Mouse (Mus musculus): ENCODE results near the gene Limch1. TPM values are rescaled to one million over a fixed set of nuclear protein-coding genes. Genes with fewer than 3 reads are reported as not detected.

Gene Limch1
- polyA plus RNA-seq, 2 experiments: 0.54 to 1.2 TPM

- H3K27me3 ChIP-seq (ENCODE audit: control insufficient read depth, insufficient read depth, low read length): peaks cover 5% of the 10 kb centered on the region; the same call in 1 of the 2 replicates
- ATAC-seq (ENCODE audit: insufficient read depth): no peak
- H3K36me3 ChIP-seq (replicated peaks; ENCODE audit: control insufficient read depth, insufficient read depth, low read depth): no peaks in the 10 kb centered on the region
- no peaks in the 10 kb centered on the region for H3K4me1 ChIP-seq (replicated peaks; ENCODE audit: control insufficient read depth in 2 of 2, insufficient read depth in 2 of 2, low read length in 1 of 2)
- no peak overlapping the region for H3K4me2 ChIP-seq (ENCODE audit: low read depth)
- no peak for DNase-seq (ENCODE audit: low read depth in 3 of 3, low spot score in 3 of 3)
- H3K27ac ChIP-seq: no peak overlapping the region
- H3K9ac ChIP-seq (replicated peaks): no peak overlapping the region
- H3K9me3 ChIP-seq (ENCODE audit: control insufficient read depth, low read length): no peaks in the 10 kb centered on the region
- TF ChIP-seq CTCF (IDR thresholded peaks at IDR 0.05; ENCODE audit: low read depth): no peak
- TF ChIP-seq EP300 (IDR thresholded peaks at IDR 0.05; ENCODE audit: low read depth): no peak
- H3K4me3 ChIP-seq (ENCODE audit: insufficient read depth in 1 of 2, low read depth in 2 of 2, low read length in 2 of 2): no peak overlapping the region
- WGBS (ENCODE audit: insufficient replicate concordance): 64% methylated on average over 7 of the region's 7 CpGs
Measured at GRCm38 (mm10) chr5:66992401-66992800, 246.8 kb downstream of the Limch1 start.

- no peaks in the 10 kb centered on the region for H3K36me3 ChIP-seq (replicated peaks; ENCODE audit: control insufficient read depth, insufficient read depth, low read depth)
- TF ChIP-seq CTCF (IDR thresholded peaks at IDR 0.05; ENCODE audit: low read depth): no peak
- no peak for TF ChIP-seq EP300 (IDR thresholded peaks at IDR 0.05; ENCODE audit: low read depth)
- DNase-seq (ENCODE audit: low read depth in 3 of 3, low spot score in 3 of 3) (no peak), ATAC-seq (ENCODE audit: insufficient read depth) (no peak)
- H3K9ac ChIP-seq (replicated peaks): no peak overlapping the region
- WGBS (ENCODE audit: insufficient replicate concordance): 55% methylated on average over 11 of the region's 11 CpGs
- no peak overlapping the region for H3K4me3 ChIP-seq (ENCODE audit: insufficient read depth in 1 of 2, low read depth in 2 of 2, low read length in 2 of 2)
- H3K4me2 ChIP-seq (ENCODE audit: low read depth): no peak overlapping the region
- H3K27ac ChIP-seq: no peak overlapping the region
- no peaks in the 10 kb centered on the region for H3K4me1 ChIP-seq (replicated peaks; ENCODE audit: control insufficient read depth in 2 of 2, insufficient read depth in 2 of 2, low read length in 1 of 2)
- H3K9me3 ChIP-seq (ENCODE audit: control insufficient read depth, low read length): no peaks in the 10 kb centered on the region
- peaks cover 5% of the 10 kb centered on the region; the same call in 1 of the 2 replicates for H3K27me3 ChIP-seq (ENCODE audit: control insufficient read depth, insufficient read depth, low read length)
Measured at GRCm38 (mm10) chr5:66993076-66993475, 247.4 kb downstream of the Limch1 start.

- Histone ChIP-seq H3K9ac (replicated peaks) (no peak overlapping the region), H3K9me3 (ENCODE audit: control insufficient read depth, low read length) (no peaks in the 10 kb centered on the region), H3K4me1 (replicated peaks; ENCODE audit: control insufficient read depth in 2 of 2, insufficient read depth in 2 of 2, low read length in 1 of 2) (no peaks in the 10 kb centered on the region), H3K4me2 (ENCODE audit: low read depth) (no peak overlapping the region), H3K27me3 (ENCODE audit: control insufficient read depth, insufficient read depth, low read length) (peaks cover 5% of the 10 kb centered on the region; the same call in 1 of the 2 replicates), H3K36me3 (replicated peaks; ENCODE audit: control insufficient read depth, insufficient read depth, low read depth) (no peaks in the 10 kb centered on the region), H3K4me3 (ENCODE audit: insufficient read depth in 1 of 2, low read depth in 2 of 2, low read length in 2 of 2) (no peak overlapping the region), H3K27ac (no peak overlapping the region)
- WGBS (ENCODE audit: insufficient replicate concordance): 20% methylated on average over 3 of the region's 3 CpGs
- TF ChIP-seq CTCF (IDR thresholded peaks at IDR 0.05; ENCODE audit: low read depth): no peak
- no peak for TF ChIP-seq EP300 (IDR thresholded peaks at IDR 0.05; ENCODE audit: low read depth)
- ATAC-seq (ENCODE audit: insufficient read depth) (no peak), DNase-seq (ENCODE audit: low read depth in 3 of 3, low spot score in 3 of 3) (no peak)
Measured at GRCm38 (mm10) chr5:66996124-66996523, 250.5 kb downstream of the Limch1 start.

- Histone ChIP-seq H3K36me3 (replicated peaks; ENCODE audit: control insufficient read depth, insufficient read depth, low read depth) (no peaks in the 10 kb centered on the region), H3K4me3 (ENCODE audit: insufficient read depth in 1 of 2, low read depth in 2 of 2, low read length in 2 of 2) (no peak overlapping the region; a peak in 1 of 4 replicates), H3K4me1 (replicated peaks; ENCODE audit: control insufficient read depth in 2 of 2, insufficient read depth in 2 of 2, low read length in 1 of 2) (no peaks in the 10 kb centered on the region), H3K9ac (replicated peaks) (no peak overlapping the region), H3K4me2 (ENCODE audit: low read depth) (peak overlapping the region; percentile 41), H3K9me3 (ENCODE audit: control insufficient read depth, low read length) (no peaks in the 10 kb centered on the region), H3K27ac (no peak overlapping the region), H3K27me3 (ENCODE audit: control insufficient read depth, insufficient read depth, low read length) (peaks cover 5% of the 10 kb centered on the region; the same call in 1 of the 2 replicates)
- ATAC-seq (ENCODE audit: insufficient read depth): no peak
- DNase-seq (ENCODE audit: low read depth in 3 of 3, low spot score in 3 of 3): no peak
- TF ChIP-seq CTCF (IDR thresholded peaks at IDR 0.05; ENCODE audit: low read depth): peak; percentile 74
- TF ChIP-seq EP300 (IDR thresholded peaks at IDR 0.05; ENCODE audit: low read depth): no peak
- WGBS (ENCODE audit: insufficient replicate concordance): 9% methylated on average over 33 of the region's 33 CpGs
Measured at GRCm38 (mm10) chr5:66996886-66997599, 251.4 kb downstream of the Limch1 start.

- Histone ChIP-seq H3K4me3 (ENCODE audit: insufficient read depth in 1 of 2, low read depth in 2 of 2, low read length in 2 of 2) (no peak overlapping the region), H3K9me3 (ENCODE audit: control insufficient read depth, low read length) (no peaks in the 10 kb centered on the region), H3K36me3 (replicated peaks; ENCODE audit: control insufficient read depth, insufficient read depth, low read depth) (no peaks in the 10 kb centered on the region), H3K27me3 (ENCODE audit: control insufficient read depth, insufficient read depth, low read length) (peaks cover 5% of the 10 kb centered on the region; the same call in 1 of the 2 replicates), H3K4me1 (replicated peaks; ENCODE audit: control insufficient read depth in 2 of 2, insufficient read depth in 2 of 2, low read length in 1 of 2) (no peaks in the 10 kb centered on the region), H3K9ac (replicated peaks) (no peak overlapping the region), H3K4me2 (ENCODE audit: low read depth) (no peak overlapping the region), H3K27ac (no peak overlapping the region)
- no peak for TF ChIP-seq CTCF (IDR thresholded peaks at IDR 0.05; ENCODE audit: low read depth)
- no peak for TF ChIP-seq EP300 (IDR thresholded peaks at IDR 0.05; ENCODE audit: low read depth)
- DNase-seq (ENCODE audit: low read depth in 3 of 3, low spot score in 3 of 3) (no peak), ATAC-seq (ENCODE audit: insufficient read depth) (no peak)
- WGBS (ENCODE audit: insufficient replicate concordance): 41% methylated on average over 7 of the region's 7 CpGs
Measured at GRCm38 (mm10) chr5:66997600-66997930, 251.9 kb downstream of the Limch1 start.

Data from liver, embryonic 14.5 days (tissue).